Mouse (Mus musculus) lung, adult 2 months (tissue): ENCODE measurements around the gene Uox.

ENCODE experiments used
- CTCF ChIP-seq: fragments of 200-500 bp; IDR thresholded peaks from 2 replicates; pipeline ENCODE4 v1.5.1; 2011; ENCODE audit warnings: mild to moderate bottlenecking, low read length, control low read depth; ENCODE audit not compliant: insufficient read depth
- POLR2A ChIP-seq: fragments of 200-500 bp; IDR thresholded peaks from 2 replicates; pipeline ENCODE4 v1.6.1; 2011; ENCODE audit warnings: low read depth, mild to moderate bottlenecking, control low read depth, low read length, borderline replicate concordance; ENCODE audit errors: extremely low read depth

DNA sequence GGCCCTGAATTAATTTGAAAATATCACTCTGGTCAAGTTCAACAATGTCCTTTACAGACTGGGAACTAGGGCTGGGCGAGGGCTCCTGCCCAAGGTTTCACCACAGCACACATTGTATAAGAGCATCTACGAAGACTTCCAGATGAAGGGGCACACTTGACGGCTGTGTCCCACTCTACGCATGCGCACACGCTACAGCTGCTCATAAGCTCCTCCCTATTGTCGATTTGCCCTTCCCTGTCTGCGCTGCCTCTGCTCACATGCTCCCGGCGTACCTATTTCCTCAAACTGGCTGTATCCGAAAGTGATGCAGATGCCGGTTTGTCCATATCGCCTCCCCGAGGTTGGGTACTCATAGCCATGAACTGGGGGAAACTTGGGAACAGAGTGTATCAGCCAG is 16.4 kb downstream of the Uox start:
- TF ChIP-seq CTCF (no peak), POLR2A (no peak)
